Mouse (Mus musculus): Measurements from ENCODE around the gene Alx1.

The Alx1 gene

DNA sequence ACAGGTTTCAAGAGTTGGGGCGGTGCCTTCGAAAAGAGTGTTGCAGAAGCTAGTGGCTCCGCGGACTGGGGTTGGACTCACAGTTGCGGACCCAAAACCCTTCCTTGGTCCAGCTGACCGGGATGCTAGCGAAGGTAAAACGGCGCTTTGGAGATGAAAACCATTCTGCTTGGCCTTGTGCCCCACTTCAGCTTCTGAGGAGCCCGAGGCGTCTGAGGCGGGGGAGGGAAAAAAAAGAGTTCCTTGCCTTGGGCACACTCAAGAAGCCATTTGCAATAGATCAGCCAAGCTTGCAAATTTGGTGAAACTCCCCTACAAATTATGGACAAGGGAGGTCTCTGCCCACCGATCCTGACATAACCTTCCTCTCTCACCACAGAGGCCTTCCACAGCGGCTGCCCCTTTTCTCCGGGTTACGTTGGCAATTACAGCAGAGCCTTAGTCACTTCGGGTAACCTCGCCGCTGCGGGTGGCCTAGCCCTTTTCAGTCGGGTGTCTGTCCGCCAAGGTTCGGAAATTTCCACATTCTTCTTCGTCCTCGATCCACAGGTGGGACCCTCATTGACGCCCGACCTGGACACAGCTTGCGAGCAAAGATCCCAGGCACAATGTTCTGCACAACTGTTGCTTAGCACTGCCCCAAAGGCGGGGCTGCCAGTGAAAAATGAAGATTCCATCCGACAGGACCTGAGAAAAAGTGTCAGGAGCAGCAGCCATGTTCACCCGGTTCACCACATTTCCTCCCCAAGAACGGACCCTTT is at the start of gene Alx1:
Alx1 (minus strand) TSS at position 486 of the 761 bp plus-strand sequence.
- no peak for DNase-seq (ENCODE audit: low read depth, low spot score)

- DNase-seq (ENCODE audit: low read depth, low spot score): no peak
These were observed 19.6 kb upstream of the Alx1 start for GRCm38 (mm10) chr10:103049593-103049992.

GRCm38 (mm10) chr10:103046623-103047022 is 16.6 kb upstream of the Alx1 start:
- DNase-seq (ENCODE audit: low read depth, low spot score): no peak

GRCm38 (mm10) chr10:103045019-103045418 is 15.0 kb upstream of the Alx1 start:
- DNase-seq (ENCODE audit: low read depth, low spot score): no peak

DNA sequence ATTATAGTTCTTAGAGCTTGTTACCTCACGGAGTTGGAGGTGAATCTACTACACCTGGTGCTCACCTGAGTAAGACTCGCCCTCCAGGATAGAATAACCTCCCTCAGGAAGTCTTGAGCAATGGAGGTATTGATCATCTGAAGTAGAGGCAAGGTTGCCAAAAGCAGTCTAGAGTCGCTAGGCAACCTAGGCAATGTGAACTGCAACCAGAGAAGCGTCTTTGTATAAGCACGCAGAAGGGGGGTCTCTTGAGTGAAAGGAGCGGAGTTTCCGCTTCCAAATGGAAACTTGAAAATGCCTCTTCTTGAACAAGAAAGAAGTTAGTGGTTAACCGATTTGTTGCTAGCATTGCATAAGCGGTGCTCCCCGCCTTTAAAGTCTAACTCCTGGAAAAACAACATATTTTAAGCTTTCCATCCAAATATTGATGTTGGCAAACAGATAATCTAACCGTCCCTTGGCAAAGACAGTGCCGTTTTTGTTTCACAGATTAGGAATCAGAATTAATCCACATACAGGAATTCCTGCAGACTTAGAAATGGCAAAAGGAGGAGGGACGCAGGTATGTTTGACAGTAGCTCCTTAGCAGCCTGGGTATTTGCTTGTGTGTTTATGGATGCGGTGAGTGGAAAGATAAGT is 5.1 kb upstream of the Alx1 start:
- no peak for DNase-seq (ENCODE audit: low read depth, low spot score)

DNA sequence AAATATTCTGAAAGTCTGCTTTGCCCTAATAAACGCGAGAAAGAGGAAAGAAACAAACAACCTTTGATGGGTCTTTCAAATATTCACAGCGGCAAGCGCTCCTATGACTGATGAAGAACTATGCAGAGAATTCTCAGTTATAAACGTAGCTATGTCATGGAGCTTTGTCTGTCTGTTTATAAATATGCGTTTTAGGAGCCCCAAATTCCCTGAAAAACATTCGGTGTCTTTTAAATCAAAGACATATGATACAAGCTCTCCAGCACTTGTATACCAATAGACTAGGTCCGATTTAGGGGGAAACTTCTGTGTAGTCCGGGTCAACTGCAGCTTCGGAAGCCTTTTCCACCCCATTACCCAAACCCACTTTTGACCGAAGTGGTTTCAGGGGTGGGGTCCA is 916 bp upstream of the Alx1 start:
- DNase-seq (ENCODE audit: low read depth, low spot score): no peak

DNA sequence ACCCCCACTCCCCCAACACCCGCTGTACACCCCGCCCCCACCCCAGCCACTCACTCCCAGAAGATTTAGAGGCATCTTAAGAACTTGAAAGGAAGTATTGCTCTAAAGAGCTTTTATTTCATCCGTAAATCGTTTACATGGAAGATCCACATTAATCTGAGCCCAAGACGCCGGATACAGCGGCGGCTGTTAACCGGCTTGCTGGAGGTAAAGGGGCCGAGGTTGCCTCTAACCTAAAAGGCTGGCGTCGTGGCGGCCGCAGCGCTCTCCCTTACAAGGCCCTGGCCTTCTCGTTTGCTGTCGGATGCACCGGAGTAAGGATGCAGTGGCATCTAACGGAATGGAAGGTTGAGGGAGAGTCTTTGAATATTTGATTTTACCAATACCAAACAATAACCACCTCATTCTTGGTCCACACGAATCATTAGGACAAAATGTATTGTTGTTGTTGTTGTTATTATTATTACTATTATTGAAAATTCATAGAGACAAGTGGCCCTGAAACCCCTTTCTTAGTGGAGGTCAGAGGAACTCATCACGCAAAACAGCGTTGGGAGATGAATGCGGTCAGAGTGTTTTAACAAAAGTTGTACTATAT is 784 bp downstream of the Alx1 start:
- no peak for DNase-seq (ENCODE audit: low read depth, low spot score)

- DNase-seq (ENCODE audit: low read depth, low spot score): no peak
These were observed 1.5 kb downstream of the Alx1 start for GRCm38 (mm10) chr10:103028253-103029131.

GRCm38 (mm10) chr10:103027931-103028252 is 2.1 kb downstream of the Alx1 start:
- no peak for DNase-seq (ENCODE audit: low read depth, low spot score)

DNA sequence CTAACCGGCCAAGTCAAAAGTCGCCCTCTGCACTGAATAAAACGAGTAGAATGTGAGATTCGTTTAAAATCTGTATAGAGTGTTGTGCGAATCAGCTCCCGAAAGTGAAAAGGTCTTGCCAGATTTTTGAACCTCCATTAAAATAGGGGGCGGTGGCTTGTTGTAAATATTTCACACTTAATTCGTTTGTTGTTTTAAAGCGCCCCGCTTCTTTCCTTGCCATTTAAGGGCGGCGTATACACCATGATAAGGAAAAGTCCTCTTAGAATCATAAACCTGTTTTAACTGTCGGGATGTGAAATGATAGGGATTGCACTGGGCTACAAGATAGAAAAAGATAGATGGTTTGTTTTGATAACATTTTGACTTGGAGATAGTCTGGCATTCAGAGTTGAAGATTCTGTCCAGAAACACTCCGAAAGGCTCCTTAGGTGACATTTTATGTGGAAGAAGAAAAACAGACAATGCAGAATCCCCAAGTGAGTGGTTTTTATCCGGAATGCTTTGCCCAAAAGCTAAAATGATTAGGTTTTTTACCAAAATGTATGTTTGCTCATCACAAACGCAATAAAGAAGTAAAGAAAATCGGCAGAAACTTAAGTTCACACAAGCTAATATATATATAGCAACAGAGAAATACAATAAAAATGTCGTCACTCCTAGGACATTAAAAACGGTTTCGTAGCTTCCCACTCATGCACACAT is 2.6 kb downstream of the Alx1 start:
- no peak for DNase-seq (ENCODE audit: low read depth, low spot score)

GRCm38 (mm10) chr10:103026636-103027225 is 3.3 kb downstream of the Alx1 start:
- DNase-seq (ENCODE audit: low read depth, low spot score): no peak

DNA sequence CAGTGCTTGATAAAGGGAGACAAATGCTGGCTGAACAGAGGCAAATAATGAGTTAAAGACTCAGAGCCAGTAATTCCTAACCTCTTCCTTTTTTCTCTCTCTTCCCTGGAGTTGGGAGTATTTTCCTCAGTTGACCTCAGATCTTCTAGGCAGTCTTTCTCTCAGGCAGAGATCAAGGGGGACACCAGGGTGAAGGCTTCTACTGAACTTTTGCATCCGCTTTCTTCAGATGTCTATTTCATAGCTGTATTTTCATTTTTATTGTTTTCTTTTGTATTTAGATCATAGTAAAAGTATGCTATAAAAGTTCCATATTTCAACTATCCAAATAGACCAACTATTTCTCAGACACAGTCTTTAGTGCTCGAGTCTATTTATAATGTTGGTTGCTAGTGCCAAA is 27.5 kb downstream of the Alx1 start:
- DNase-seq (ENCODE audit: low read depth, low spot score): no peak

DNA sequence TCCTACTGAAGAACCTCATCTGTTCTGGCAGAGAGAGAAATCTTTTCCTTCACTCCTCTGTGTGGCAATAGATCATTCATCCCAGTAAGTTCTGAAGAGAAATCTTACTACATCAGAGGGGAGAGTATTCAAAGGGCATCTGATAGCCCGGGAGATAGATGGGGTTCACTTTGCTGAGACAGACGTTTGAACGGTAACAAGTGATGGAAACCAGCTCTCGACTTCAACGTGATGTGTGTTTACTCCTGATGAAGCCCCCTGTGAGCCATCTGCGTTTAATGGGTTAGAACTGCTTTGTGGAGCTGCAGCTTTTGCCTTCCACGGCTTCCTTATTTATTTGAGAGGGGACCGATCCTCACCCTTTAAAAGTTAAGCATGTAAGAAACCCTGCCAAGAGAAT is 29.1 kb downstream of the Alx1 start:
- DNase-seq (ENCODE audit: low read depth, low spot score): no peak

GRCm38 (mm10) chr10:102999584-102999983 is 30.4 kb downstream of the Alx1 start:
- no peak for DNase-seq (ENCODE audit: low read depth, low spot score)

DNA sequence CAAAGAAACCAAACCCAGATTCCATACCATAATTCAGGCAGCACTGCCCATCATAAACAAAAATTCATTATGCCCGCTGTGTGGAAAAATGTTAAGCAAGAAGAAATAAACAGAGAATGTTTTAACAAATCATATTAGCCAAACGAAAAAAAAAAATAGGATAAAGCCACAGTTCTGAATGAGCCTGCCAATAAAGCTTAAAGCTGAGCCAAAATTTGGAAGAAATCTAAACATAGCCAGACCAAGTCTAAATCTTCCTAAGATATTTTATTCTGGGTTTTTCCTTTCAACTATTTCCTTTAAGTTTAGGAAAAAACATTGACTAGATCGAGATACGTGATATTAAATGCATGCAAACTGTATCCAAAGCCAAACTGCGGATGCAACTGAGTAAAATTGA is 54.9 kb downstream of the Alx1 start:
- no peak for DNase-seq (ENCODE audit: low read depth, low spot score)

- no peak for DNase-seq (ENCODE audit: low read depth, low spot score)
These were observed 70.4 kb downstream of the Alx1 start for GRCm38 (mm10) chr10:102959602-102960001.
